8 mouse cellular contexts compared by ENCODE assay signal in the genomic region with DNA sequence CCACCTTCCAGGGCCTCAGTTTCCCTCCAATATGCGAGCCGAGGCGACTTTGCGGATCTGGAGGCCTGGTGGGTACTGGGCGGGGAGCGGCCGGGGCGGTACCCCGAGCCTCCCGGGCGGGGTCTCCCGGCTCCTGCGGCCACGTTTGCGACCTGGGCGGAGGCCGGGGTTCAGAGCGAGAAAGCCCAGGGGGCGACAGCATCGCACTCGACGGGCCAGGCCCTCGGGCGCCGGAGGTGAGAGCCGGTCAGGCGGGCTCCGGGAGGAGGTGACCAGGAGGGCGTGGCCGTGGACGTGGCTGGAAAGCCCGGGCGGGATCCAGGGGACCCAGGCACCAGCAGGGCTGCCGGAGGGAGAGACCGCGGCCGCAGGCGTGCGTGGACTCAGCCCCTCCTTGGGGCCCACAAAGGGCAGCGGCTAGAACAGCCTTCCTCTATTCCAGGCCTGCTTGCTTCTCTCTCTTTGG. TPM values are rescaled to one million over a fixed set of nuclear protein-coding genes. Genes with fewer than 3 reads are reported as not detected.
DNase-seq lines count a peak whose midpoint lies in the region; ATAC-seq lines count a peak whose summit lies in the region.

No protein-coding gene starts in this region.

- peak overlapping the region; percentile 94 for H3K4me2 ChIP-seq in liver, embryonic 16.5 days (ENCODE audit: low read depth, low read length)
- H3K4me2 ChIP-seq in neural tube, embryonic 12.5 days (replicated peaks) = peak overlapping the region; percentile 61

- peak overlapping the region; percentile 69 for H3K4me3 ChIP-seq in liver, embryonic 16.5 days (ENCODE audit: low read depth, low read length)
- peak overlapping the region; percentile 32 for H3K4me3 ChIP-seq in neural tube, embryonic 12.5 days

- peak overlapping the region; percentile 96 for H3K9ac ChIP-seq in liver, embryonic 16.5 days (ENCODE audit: low read depth, low read length)
- peak overlapping the region; percentile 61 for H3K9ac ChIP-seq in neural tube, embryonic 12.5 days

- under 1% methylated on average over 38 of the region's 40 CpGs for WGBS in liver, embryonic 16.5 days (ENCODE audit: insufficient replicate concordance)
- WGBS in neural tube, embryonic 12.5 days = 3% methylated on average over 40 of the region's 40 CpGs

- intact Hi-C loops in gastrocnemius, postnatal 36 days (cut with DNase I) = loop anchor here (10.0 kb wide), 1 partner anchor 176 kb away; no protein-coding TSS in a partner anchor

- DNase-seq in thymus, postnatal 14 days = peak; percentile 41
- DNase-seq in thymus, postnatal 0 days (ENCODE audit: low spot score) = no peak
- peak; percentile 52 to 57 for DNase-seq in gastrocnemius, postnatal 36 days
- peak; percentile 60 for DNase-seq in induced T-regulatory cell, adult 2 months (ENCODE audit: low read depth)
- peak; percentile 35 to 61 for DNase-seq in urinary bladder, postnatal 36 days (ENCODE audit: low spot score in 2 of 2)
- DNase-seq in cerebellum, postnatal 10 days = no peak

- H3K4me1 ChIP-seq in liver, embryonic 16.5 days (ENCODE audit: control insufficient read depth, low read depth, low read length) = peaks cover 78% of the 10 kb centered on the region
- peaks cover 33% of the 10 kb centered on the region for H3K4me1 ChIP-seq in neural tube, embryonic 12.5 days

- peak; percentile 22 for ATAC-seq in liver, embryonic 16.5 days (ENCODE audit: low read depth)
- ATAC-seq in neural tube, embryonic 12.5 days (ENCODE audit: low FRiP score, low read depth) = no peak

- H3K27me3 ChIP-seq in liver, embryonic 16.5 days (ENCODE audit: control insufficient read depth, insufficient read depth, low read depth, low read length) = no peaks in the 10 kb centered on the region
- peaks cover 15% of the 10 kb centered on the region for H3K27me3 ChIP-seq in neural tube, embryonic 12.5 days (replicated peaks)

- H3K36me3 ChIP-seq in liver, embryonic 16.5 days (ENCODE audit: control insufficient read depth, insufficient read depth) = peaks cover 20% of the 10 kb centered on the region
- H3K36me3 ChIP-seq in neural tube, embryonic 12.5 days = peaks cover 4% of the 10 kb centered on the region; the same call in 1 of the 2 replicates

- no peaks in the 10 kb centered on the region for H3K9me3 ChIP-seq in liver, embryonic 16.5 days (replicated peaks; ENCODE audit: control insufficient read depth, low read length)
- H3K9me3 ChIP-seq in neural tube, embryonic 12.5 days = no peaks in the 10 kb centered on the region

- peak overlapping the region; percentile 100 for H3K27ac ChIP-seq in liver, embryonic 16.5 days (ENCODE audit: low read length)
- no peak overlapping the region for H3K27ac ChIP-seq in neural tube, embryonic 12.5 days

RNA-seq across cellular contexts. Expression of a gene that starts 2.3 kb away (rescaled TPM):
- polyA plus RNA-seq in thymus, postnatal 0 days (2015; fragmentation: Nextera tagmentation; extraction: Ambion mirVana) = 317 and 322 TPM in 2 replicates
- 100 to 1,000 TPM; 116 to 123 TPM for total RNA-seq in gastrocnemius, postnatal 36 days (2021)
- 170 and 175 TPM in 2 replicates for polyA plus RNA-seq in liver, embryonic 16.5 days (2015; fragmentation: Nextera tagmentation; extraction: Ambion mirVana)
- 285 and 313 TPM in 2 replicates for polyA plus RNA-seq in neural tube, embryonic 12.5 days (2016; fragmentation: Nextera tagmentation; extraction: Ambion mirVana)

RNA-seq across cellular contexts. Expression of a gene that starts 2.3 kb away (rescaled TPM):
- polyA plus RNA-seq in thymus, postnatal 0 days (2015; fragmentation: Nextera tagmentation; extraction: Ambion mirVana) = 12.5 and 14.2 TPM in 2 replicates
- total RNA-seq in gastrocnemius, postnatal 36 days (2021) = under 1 TPM; 0.37 to 0.51 TPM
- 38.9 and 43.4 TPM in 2 replicates for polyA plus RNA-seq in liver, embryonic 16.5 days (2015; fragmentation: Nextera tagmentation; extraction: Ambion mirVana)
- polyA plus RNA-seq in neural tube, embryonic 12.5 days (2016; fragmentation: Nextera tagmentation; extraction: Ambion mirVana) = 3.6 and 4.0 TPM in 2 replicates

RNA-seq across cellular contexts. Expression of a gene that starts 2.3 kb away (rescaled TPM):
- 35.9 and 38.4 TPM in 2 replicates for polyA plus RNA-seq in thymus, postnatal 0 days (2015; fragmentation: Nextera tagmentation; extraction: Ambion mirVana)
- 10 to 100 TPM; 10.3 to 13.2 TPM for total RNA-seq in gastrocnemius, postnatal 36 days (2021)
- polyA plus RNA-seq in liver, embryonic 16.5 days (2015; fragmentation: Nextera tagmentation; extraction: Ambion mirVana) = 48.2 and 51.1 TPM in 2 replicates
- 24.8 and 27.1 TPM in 2 replicates for polyA plus RNA-seq in neural tube, embryonic 12.5 days (2016; fragmentation: Nextera tagmentation; extraction: Ambion mirVana)

RNA-seq across cellular contexts. Expression of a gene that starts 13.1 kb away (rescaled TPM):
- polyA plus RNA-seq in thymus, postnatal 0 days (2015; fragmentation: Nextera tagmentation; extraction: Ambion mirVana) = 488 and 492 TPM in 2 replicates
- total RNA-seq in gastrocnemius, postnatal 36 days (2021) = 100 to 1,000 TPM; 440 to 476 TPM
- polyA plus RNA-seq in liver, embryonic 16.5 days (2015; fragmentation: Nextera tagmentation; extraction: Ambion mirVana) = 348 and 350 TPM in 2 replicates
- 302 and 313 TPM in 2 replicates for polyA plus RNA-seq in neural tube, embryonic 12.5 days (2016; fragmentation: Nextera tagmentation; extraction: Ambion mirVana)

RNA-seq across cellular contexts. Expression of a gene that starts 39.0 kb away (rescaled TPM):
- polyA plus RNA-seq in thymus, postnatal 0 days (2015; fragmentation: Nextera tagmentation; extraction: Ambion mirVana) = 1.8 and 2.7 TPM in 2 replicates
- total RNA-seq in gastrocnemius, postnatal 36 days (2021) = 10 to 100 TPM; 12.3 to 16.7 TPM
- polyA plus RNA-seq in liver, embryonic 16.5 days (2015; fragmentation: Nextera tagmentation; extraction: Ambion mirVana) = 20.1 and 20.6 TPM in 2 replicates
- 2.2 and 2.9 TPM in 2 replicates for polyA plus RNA-seq in neural tube, embryonic 12.5 days (2016; fragmentation: Nextera tagmentation; extraction: Ambion mirVana)

Comparison
In these comparisons a context has a peak if more than half of its experiments do, and no peak if none do; other contexts are left out.
1. DNase-seq: peak in thymus, postnatal 14 days (single experiment), gastrocnemius, postnatal 36 days (2 of 2), induced T-regulatory cell, adult 2 months (single experiment) and urinary bladder, postnatal 36 days (2 of 2); none in thymus, postnatal 0 days (single experiment) and cerebellum, postnatal 10 days (0 of 2).